In genomic region chr1:167239916-167240315, GRCm38 (mm10) we compare ENCODE assay signal across 9 mouse cellular contexts. TPM values are rescaled to one million over a fixed set of nuclear protein-coding genes. Genes with fewer than 3 reads are reported as not detected.
DNase-seq lines count a peak whose midpoint lies in the region; ATAC-seq lines count a peak whose summit lies in the region.
"Had no signal": no experiment of that assay in that cellular context is flagged by ENCODE, and none has a peak within 500 bp of the region (broad histone marks: within the 10 kb centered on the region; RNA-seq: fewer than 3 reads in every experiment).

No protein-coding gene starts in this region.

- 53% methylated on average over 12 of the region's 12 CpGs for WGBS in midbrain, embryonic 13.5 days
- 38% methylated on average over 12 of the region's 12 CpGs for WGBS in neural tube, embryonic 15.5 days

- H3K27ac ChIP-seq in midbrain, embryonic 13.5 days, result 0 out of 2 replicates have a peak overlapping the region, but pooled peaks have one; percentile 15
- no peak overlapping the region for H3K27ac ChIP-seq in neural tube, embryonic 15.5 days (replicated peaks)
- H3K27ac ChIP-seq: limb, embryonic 13.5 days had no signal

- H3K9ac ChIP-seq in midbrain, embryonic 13.5 days (replicated peaks), result no peak overlapping the region
- H3K9ac ChIP-seq in neural tube, embryonic 15.5 days (replicated peaks), result no peak overlapping the region
- H3K9ac ChIP-seq: limb, embryonic 13.5 days had no signal

- H3K9me3 ChIP-seq in midbrain, embryonic 13.5 days, result no peaks in the 10 kb centered on the region
- no peaks in the 10 kb centered on the region for H3K9me3 ChIP-seq in neural tube, embryonic 15.5 days (replicated peaks)
- H3K9me3 ChIP-seq: limb, embryonic 13.5 days had no signal

- H3K4me1 ChIP-seq in midbrain, embryonic 13.5 days (replicated peaks), result peaks cover 45% of the 10 kb centered on the region
- peaks cover 33% of the 10 kb centered on the region for H3K4me1 ChIP-seq in neural tube, embryonic 15.5 days

- peak; percentile 42 for DNase-seq in cerebellum, adult 11 months
- DNase-seq in cerebellum, postnatal 36 days, result peak; percentile 46 to 55
- peak; percentile 50 to 77 for DNase-seq in layer of hippocampus, adult 18-20 months (ENCODE audit: low spot score in 2 of 2)
- DNase-seq in adrenal gland, adult 8-10 months, result no peak
- no peak for DNase-seq in adrenal gland, postnatal 25 days

- H3K36me3 ChIP-seq in midbrain, embryonic 13.5 days, result peaks cover 15% of the 10 kb centered on the region
- peaks cover 13% of the 10 kb centered on the region; the same call in 1 of the 2 replicates for H3K36me3 ChIP-seq in neural tube, embryonic 15.5 days

- no peak overlapping the region for H3K4me3 ChIP-seq in midbrain, embryonic 13.5 days (replicated peaks)
- H3K4me3 ChIP-seq in neural tube, embryonic 15.5 days (replicated peaks), result no peak overlapping the region
- H3K4me3 ChIP-seq: limb, embryonic 13.5 days had no signal

- no peaks in the 10 kb centered on the region for H3K27me3 ChIP-seq in midbrain, embryonic 13.5 days
- no peaks in the 10 kb centered on the region for H3K27me3 ChIP-seq in neural tube, embryonic 15.5 days (replicated peaks)
- H3K27me3 ChIP-seq: limb, embryonic 13.5 days; Patski had no signal

- H3K4me2 ChIP-seq in midbrain, embryonic 13.5 days (replicated peaks), result no peak overlapping the region
- no peak overlapping the region for H3K4me2 ChIP-seq in neural tube, embryonic 15.5 days
- H3K4me2 ChIP-seq: limb, embryonic 13.5 days had no signal

- ATAC-seq in midbrain, embryonic 13.5 days, result no peak
- ATAC-seq in neural tube, embryonic 15.5 days (ENCODE audit: low FRiP score), result no peak
- ATAC-seq: Patski had no signal

RNA-seq across cellular contexts. Expression of gene Uck2, which starts 45.2 kb away (rescaled TPM):
- 10 to 100 TPM; 28.4 to 35.9 TPM for total RNA-seq in layer of hippocampus, adult 18-20 months (2021)
- polyA plus RNA-seq in midbrain, embryonic 13.5 days (2015; fragmentation: Nextera tagmentation; extraction: Ambion mirVana), result 67.6 and 70.1 TPM in 2 replicates
- total RNA-seq in adrenal gland, adult 8-10 months (2022), result 10 to 100 TPM; 30.9 to 55.9 (median 45.0) TPM
- 47.5 and 53.1 TPM in 2 replicates for total RNA-seq in adrenal gland, postnatal 25 days (2021)
- polyA plus RNA-seq in neural tube, embryonic 15.5 days (2015; fragmentation: Nextera tagmentation; extraction: Ambion mirVana), result 46.6 and 75.5 TPM in 2 replicates

Comparison
In these comparisons a context has a peak if more than half of its experiments do, and no peak if none do; other contexts are left out.
1. DNase-seq: peak in cerebellum, adult 11 months (single experiment), cerebellum, postnatal 36 days (2 of 2) and layer of hippocampus, adult 18-20 months (2 of 2); none in adrenal gland, adult 8-10 months (single experiment) and adrenal gland, postnatal 25 days (single experiment).